Comparison of ENCODE assay signal across 16 mouse cellular contexts in the genomic region with DNA sequence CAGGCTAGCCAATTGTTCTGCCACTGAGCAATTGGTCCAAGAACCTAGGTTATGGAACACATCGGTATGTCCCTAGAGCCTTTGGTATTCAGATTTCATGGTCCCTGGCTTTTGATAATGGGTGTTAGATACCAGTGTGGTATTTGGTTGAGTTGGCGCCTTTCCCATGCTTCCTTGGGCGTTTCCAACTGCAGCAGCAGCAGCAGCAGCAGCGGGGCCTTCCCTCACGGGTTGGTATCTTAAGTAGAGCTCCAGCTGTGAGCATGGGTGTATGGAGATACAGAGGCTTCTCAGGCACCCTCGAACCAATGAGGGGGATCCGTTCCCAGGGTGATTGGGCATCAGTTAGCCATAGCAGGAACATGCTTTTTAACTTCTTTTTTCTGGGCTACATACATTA. TPM values are rescaled to one million over a fixed set of nuclear protein-coding genes. Genes with fewer than 3 reads are reported as not detected.
DNase-seq lines count a peak whose midpoint lies in the region; ATAC-seq lines count a peak whose summit lies in the region.
"Had no signal": no experiment of that assay in that cellular context is flagged by ENCODE, and none has a peak within 500 bp of the region (broad histone marks: within the 10 kb centered on the region; RNA-seq: fewer than 3 reads in every experiment).

No protein-coding gene starts in this region.

- H3K27me3 ChIP-seq in heart, embryonic 12.5 days (replicated peaks) = no peaks in the 10 kb centered on the region
- H3K27me3 ChIP-seq: forebrain, embryonic 13.5 days; hindbrain, embryonic 13.5 days; kidney, embryonic 15.5 days; limb, embryonic 15.5 days; stomach, embryonic 15.5 days had no signal

- H3K27ac ChIP-seq in heart, embryonic 12.5 days (ENCODE audit: poor library complexity, severe bottlenecking) = no peak overlapping the region
- H3K27ac ChIP-seq: forebrain, embryonic 13.5 days; hindbrain, embryonic 13.5 days; kidney, embryonic 15.5 days; limb, embryonic 15.5 days; stomach, embryonic 15.5 days had no signal

- H3K4me2 ChIP-seq in heart, embryonic 12.5 days = no peak overlapping the region
- H3K4me2 ChIP-seq: forebrain, embryonic 13.5 days; hindbrain, embryonic 13.5 days; kidney, embryonic 15.5 days; limb, embryonic 15.5 days; lung, embryonic 14.5 days; stomach, embryonic 15.5 days had no signal

- ATAC-seq in heart, embryonic 12.5 days (ENCODE audit: insufficient number of reproducible peaks, low FRiP score) = no peak
- no peak for ATAC-seq in CD4-positive, CD25-positive, alpha-beta regulatory T cell, adult 4 months
- ATAC-seq: forebrain, embryonic 13.5 days had no signal

- H3K9me3 ChIP-seq in heart, embryonic 12.5 days (replicated peaks) = no peaks in the 10 kb centered on the region
- H3K9me3 ChIP-seq: forebrain, embryonic 13.5 days; hindbrain, embryonic 13.5 days; kidney, embryonic 15.5 days; limb, embryonic 15.5 days; stomach, embryonic 15.5 days had no signal

- WGBS in heart, embryonic 12.5 days = 58% methylated on average over 7 of the region's 7 CpGs

- H3K36me3 ChIP-seq in heart, embryonic 12.5 days = no peaks in the 10 kb centered on the region
- H3K36me3 ChIP-seq: hindbrain, embryonic 13.5 days; kidney, embryonic 15.5 days; limb, embryonic 15.5 days; stomach, embryonic 15.5 days had no signal

- no peak overlapping the region for H3K9ac ChIP-seq in heart, embryonic 12.5 days
- H3K9ac ChIP-seq: forebrain, embryonic 13.5 days; hindbrain, embryonic 13.5 days; kidney, embryonic 15.5 days; limb, embryonic 15.5 days; lung, embryonic 14.5 days; stomach, embryonic 15.5 days had no signal

- H3K4me3 ChIP-seq in heart, embryonic 12.5 days = no peak overlapping the region
- H3K4me3 ChIP-seq: forebrain, embryonic 13.5 days; hindbrain, embryonic 13.5 days; kidney, embryonic 15.5 days; limb, embryonic 15.5 days; stomach, embryonic 15.5 days had no signal

- H3K4me1 ChIP-seq in heart, embryonic 12.5 days (replicated peaks) = no peaks in the 10 kb centered on the region; the same call in 1 of the 2 replicates
- H3K4me1 ChIP-seq: hindbrain, embryonic 13.5 days; kidney, embryonic 15.5 days; limb, embryonic 15.5 days; stomach, embryonic 15.5 days had no signal

- intact Hi-C loops in heart, postnatal 14 days (cut with DNase I) = loop anchor here (10.0 kb wide), 2 partner anchors 533 to 733 kb away; no protein-coding TSS in a partner anchor

- DNase-seq in heart, postnatal 14 days = peak; percentile 43 to 58
- peak; percentile 89 for DNase-seq in MEL-GATA-1-ER (ENCODE audit: extremely low read depth, low read depth)
- peak; percentile 10 for DNase-seq in R1 (ENCODE audit: low read depth, low spot score)
- DNase-seq in heart, postnatal 4 days = peak; percentile 59
- no peak for DNase-seq in layer of hippocampus, postnatal 10 days (ENCODE audit: low spot score in 2 of 2)
- DNase-seq: layer of hippocampus, postnatal 36 days; lung, embryonic 14.5 days; midbrain, embryonic 14.5 days; thymus, adult 2 months had no signal

RNA-seq across cellular contexts. Expression of gene Ric1, which starts 13.9 kb away (rescaled TPM):
- total RNA-seq in heart, postnatal 14 days (2021) = 10 to 100 TPM; 27.3 to 30.8 TPM
- 7.5 and 8.4 TPM in 2 replicates for polyA plus RNA-seq in heart, embryonic 12.5 days (2016; fragmentation: Nextera tagmentation; extraction: Ambion mirVana)
- total RNA-seq in heart, postnatal 4 days (2021) = 10 to 100 TPM; 25.5 to 28.0 TPM
- 10 to 100 TPM; 44.0 to 49.7 TPM for total RNA-seq in layer of hippocampus, postnatal 10 days (2021)
- polyA plus RNA-seq in CD4-positive, CD25-positive, alpha-beta regulatory T cell, adult 4 months (2017; shearing (Covaris generic)) = 10 to 100 TPM in 1 of 2 experiments, 1 to 10 TPM in 1; 6.3 to 12.6 TPM

Comparison
In these comparisons a context has a peak if more than half of its experiments do, and no peak if none do; other contexts are left out.
1. DNase-seq: peak in heart, postnatal 14 days (2 of 2), MEL-GATA-1-ER (single experiment), R1 (single experiment) and heart, postnatal 4 days (single experiment); none in layer of hippocampus, postnatal 10 days (0 of 2).